Comparison of ENCODE assay signal across 10 mouse cellular contexts in genomic region chr2:160734331-160734730, GRCm38 (mm10). TPM values are rescaled to one million over a fixed set of nuclear protein-coding genes. Genes with fewer than 3 reads are reported as not detected.
A peak's percentile ranks its signal among the peaks of the same experiment; 100 is the strongest.
DNase-seq lines count a peak whose midpoint lies in the region; ATAC-seq and TF ChIP-seq lines count a peak whose summit lies in the region.
"Had no signal": no experiment of that assay in that cellular context is flagged by ENCODE, and none has a peak within 500 bp of the region (broad histone marks: within the 10 kb centered on the region; RNA-seq: fewer than 3 reads in every experiment).

No protein-coding gene starts in this region.

- no peak overlapping the region for H3K9ac ChIP-seq in lung, embryonic 15.5 days

- WGBS in lung, embryonic 15.5 days: 77% methylated on average over 3 of the region's 3 CpGs
- WGBS in limb, embryonic 10.5 days: 83% methylated on average over 3 of the region's 3 CpGs

- no peak for TF ChIP-seq CTCF in gastrocnemius, adult 2 months (IDR thresholded peaks at IDR 0.05)

- H3K9me3 ChIP-seq in lung, embryonic 15.5 days: no peaks in the 10 kb centered on the region
- no peaks in the 10 kb centered on the region for H3K9me3 ChIP-seq in limb, embryonic 10.5 days (replicated peaks)

- peak overlapping the region; percentile 96 for H3K4me3 ChIP-seq in gastrocnemius, adult 2 months
- 0 out of 2 replicates have a peak overlapping the region, but pooled peaks have one; percentile 3 for H3K4me3 ChIP-seq in lung, embryonic 15.5 days
- peak overlapping the region; percentile 91; the same call in 1 of the 2 replicates for H3K4me3 ChIP-seq in limb, embryonic 10.5 days

- ATAC-seq in lung, embryonic 15.5 days (ENCODE audit: borderline replicate concordance, extremely low read depth, low FRiP score, low TSS enrichment): no peak

- intact Hi-C loops in gastrocnemius, adult 2 months (cut with DNase I): loop anchor here (5.0 kb wide), 1 partner anchor 58 kb away; no protein-coding TSS in a partner anchor
- intact Hi-C loops in gastrocnemius, postnatal 36 days (cut with DNase I): no loop called here

- peaks cover 15% of the 10 kb centered on the region for H3K36me3 ChIP-seq in lung, embryonic 15.5 days
- H3K36me3 ChIP-seq in limb, embryonic 10.5 days: peaks cover 65% of the 10 kb centered on the region

- H3K4me1 ChIP-seq in lung, embryonic 15.5 days: peaks cover 81% of the 10 kb centered on the region
- H3K4me1 ChIP-seq in limb, embryonic 10.5 days: peaks cover 58% of the 10 kb centered on the region

- no peak for DNase-seq in gastrocnemius, adult 2 months
- no peak for DNase-seq in gastrocnemius, postnatal 36 days
- DNase-seq in lung, postnatal 25 days (ENCODE audit: low spot score): no peak
- no peak for DNase-seq in limb, embryonic 10.5 days (ENCODE audit: low spot score)
- DNase-seq in thymus, postnatal 14 days: peak; percentile 44
- no peak for DNase-seq in cerebellum, adult 8-10 months
- DNase-seq in MN1 (ENCODE audit: low spot score): no peak
- DNase-seq: lung, postnatal 4 days; right cerebral cortex, postnatal 4 days had no signal

- peak overlapping the region; percentile 97 for H3K4me2 ChIP-seq in lung, embryonic 15.5 days

- peak overlapping the region; percentile 94 for H3K27ac ChIP-seq in gastrocnemius, adult 2 months
- no peak overlapping the region for H3K27ac ChIP-seq in lung, embryonic 15.5 days
- no peak overlapping the region for H3K27ac ChIP-seq in limb, embryonic 10.5 days

- H3K27me3 ChIP-seq in lung, embryonic 15.5 days: no peaks in the 10 kb centered on the region
- H3K27me3 ChIP-seq in limb, embryonic 10.5 days (ENCODE audit: low read depth, poor library complexity, severe bottlenecking): no peaks in the 10 kb centered on the region

RNA-seq across cellular contexts. Expression of gene Plcg1, which starts 3.2 kb away (rescaled TPM):
- total RNA-seq in gastrocnemius, adult 2 months (2021): 10 to 100 TPM; 24.9 to 25.3 TPM
- 10 to 100 TPM; 16.8 to 20.5 TPM for total RNA-seq in gastrocnemius, postnatal 36 days (2021)
- 51.4 and 53.3 TPM in 2 replicates for polyA plus RNA-seq in lung, embryonic 15.5 days (2015; fragmentation: Nextera tagmentation; extraction: Ambion mirVana)
- polyA plus RNA-seq in limb, embryonic 10.5 days (2016; fragmentation: Nextera tagmentation; extraction: Ambion mirVana): 76.7 and 93.9 TPM in 2 replicates

Comparison
In these comparisons a context has a peak if more than half of its experiments do, and no peak if none do; other contexts are left out.
1. H3K4me3 ChIP-seq: peak in every context shown above with its lines; median percentile 96 in gastrocnemius, adult 2 months; 91 in limb, embryonic 10.5 days; 3 in lung, embryonic 15.5 days.